Mouse (Mus musculus) adrenal gland, postnatal 4 days (tissue): ENCODE data around the gene Creb5. TPM values are rescaled to one million over a fixed set of nuclear protein-coding genes. Genes with fewer than 3 reads are reported as not detected.

Source experiments
- DNase-seq, 2 experiments: peaks; one replicate each; pipeline ENCODE4 v3.0.0; 2021 to 2022; ENCODE audit warnings: low spot score in 2 of 2, mixed read lengths in 2 of 2
- total RNA-seq, 2 experiments: library from RNA; stranded (reverse); gene quantifications; 2 replicates each; pipeline ENCODE4 v1.2.3; 2021

The Creb5 gene
- total RNA-seq, 2 experiments from 2014 or later, result 7.2 to 7.4 TPM

DNA sequence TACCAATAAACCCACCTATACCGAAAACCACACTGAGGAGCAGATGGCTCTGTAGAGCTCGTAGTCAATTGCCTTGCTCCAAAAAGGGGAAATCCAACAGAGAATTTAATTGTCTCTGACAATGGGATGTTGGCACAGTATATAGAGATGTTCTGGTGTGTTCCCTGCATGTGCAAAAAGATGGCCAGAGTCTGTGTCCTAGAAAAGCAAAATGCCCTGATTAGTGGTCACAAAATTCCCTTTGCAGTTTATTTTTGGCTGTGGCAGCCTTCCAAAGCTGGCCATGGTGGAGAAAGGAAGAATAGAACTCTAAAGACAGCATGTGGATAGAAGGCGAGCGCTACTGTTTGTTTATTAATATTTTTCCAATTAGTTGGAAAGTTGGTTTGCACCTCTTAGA is 250.5 kb downstream of the Creb5 start:
- DNase-seq, result no peak

DNA sequence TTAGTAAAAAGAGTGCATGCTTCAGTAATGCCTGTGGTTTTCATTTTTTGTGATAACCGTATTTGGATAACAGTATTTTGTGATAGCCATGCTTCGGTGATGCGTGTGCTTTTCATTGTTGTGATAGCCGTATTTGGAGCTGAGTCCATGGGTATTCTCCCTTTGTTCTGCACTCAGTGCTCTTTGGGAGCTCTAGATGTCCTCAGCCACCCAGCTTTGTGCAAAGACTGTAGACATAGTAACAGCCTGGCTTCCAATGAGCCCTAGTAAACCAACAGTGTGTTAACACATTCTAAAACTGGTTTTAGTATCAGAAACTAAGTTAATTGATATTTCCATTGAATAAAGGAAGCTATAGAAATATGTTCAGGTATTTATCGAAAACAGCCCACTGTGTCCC is 254.7 kb downstream of the Creb5 start:
- DNase-seq, result no peak

DNA sequence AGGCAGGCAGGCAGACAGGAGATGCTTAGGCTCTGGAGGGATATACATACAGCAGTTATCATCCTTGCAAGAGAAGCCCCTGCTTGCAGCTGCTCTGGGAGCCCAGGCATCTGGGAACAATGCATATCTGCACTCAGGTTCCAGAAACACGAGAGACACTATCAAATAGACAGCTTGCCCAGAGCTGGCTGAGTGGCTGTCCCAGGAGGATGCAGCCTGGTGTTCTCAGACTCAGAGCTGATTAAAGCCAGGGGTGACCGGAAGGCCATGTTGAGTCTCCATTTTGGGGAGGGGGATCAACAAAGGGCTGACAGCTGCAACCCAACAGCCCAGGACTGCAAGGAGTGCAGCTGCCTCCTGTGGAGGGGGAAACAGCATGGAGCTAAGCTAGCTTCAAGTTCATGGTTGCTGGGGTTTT is 258.4 kb downstream of the Creb5 start:
- no peak for DNase-seq

DNA sequence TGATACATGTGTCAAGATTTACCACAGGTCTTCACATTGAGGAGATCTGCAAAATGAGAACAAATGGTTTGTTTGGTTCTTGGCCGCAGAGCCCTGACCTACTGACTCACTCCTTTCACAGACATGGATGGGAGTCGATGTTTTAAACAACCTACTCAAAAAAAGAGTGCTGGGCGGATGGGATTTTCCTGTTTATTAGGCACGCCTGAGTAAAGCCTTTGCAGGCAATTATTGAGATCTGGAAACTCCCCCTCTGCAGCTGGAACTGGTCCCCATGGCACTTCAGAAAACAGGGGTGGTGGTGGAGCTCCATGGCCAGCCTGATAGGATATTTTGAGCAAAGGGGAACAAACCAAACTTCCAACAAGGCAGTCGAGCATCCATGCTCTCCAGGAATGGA is 258.9 kb downstream of the Creb5 start:
- DNase-seq, result no peak

DNA sequence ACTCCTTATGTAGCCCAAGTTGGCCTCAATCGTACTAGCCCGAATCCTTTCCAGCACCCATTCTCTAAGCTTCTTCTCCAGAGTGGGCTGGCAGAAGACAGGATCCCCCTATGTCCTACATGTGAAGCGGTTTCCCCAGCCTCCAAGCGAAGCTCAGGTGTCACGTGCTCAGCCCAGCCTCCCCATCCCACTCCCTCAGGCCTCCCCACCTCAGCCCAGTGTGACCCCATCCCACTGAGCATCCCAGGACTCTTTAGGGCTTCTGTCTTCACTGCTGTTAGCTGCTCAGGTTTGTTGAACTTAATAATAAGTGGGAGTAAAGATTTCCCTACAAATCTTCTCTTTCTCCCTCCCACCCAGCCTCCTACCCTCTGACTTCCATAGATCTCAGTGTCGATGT is 261.2 kb downstream of the Creb5 start:
- no peak for DNase-seq

DNA sequence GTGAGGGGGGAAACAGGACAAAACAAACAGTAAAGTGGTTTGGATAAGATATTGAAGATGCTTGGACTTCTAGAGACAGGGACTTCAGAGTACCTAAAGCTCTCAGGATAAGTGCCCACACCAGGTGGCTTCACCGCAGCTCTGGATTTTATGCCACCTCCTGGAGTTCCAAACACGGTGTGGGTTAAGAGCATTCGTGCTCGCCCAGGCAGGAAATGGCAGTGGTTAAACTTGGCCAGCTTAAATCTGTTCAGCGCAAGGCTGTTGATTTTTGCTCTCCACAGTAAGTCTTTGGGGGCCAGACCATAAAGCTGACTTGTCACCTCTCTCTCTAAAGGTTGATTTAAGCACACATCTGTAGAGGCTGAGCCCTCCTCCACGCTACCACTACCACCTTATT is 262.3 kb downstream of the Creb5 start:
- DNase-seq, result no peak

DNA sequence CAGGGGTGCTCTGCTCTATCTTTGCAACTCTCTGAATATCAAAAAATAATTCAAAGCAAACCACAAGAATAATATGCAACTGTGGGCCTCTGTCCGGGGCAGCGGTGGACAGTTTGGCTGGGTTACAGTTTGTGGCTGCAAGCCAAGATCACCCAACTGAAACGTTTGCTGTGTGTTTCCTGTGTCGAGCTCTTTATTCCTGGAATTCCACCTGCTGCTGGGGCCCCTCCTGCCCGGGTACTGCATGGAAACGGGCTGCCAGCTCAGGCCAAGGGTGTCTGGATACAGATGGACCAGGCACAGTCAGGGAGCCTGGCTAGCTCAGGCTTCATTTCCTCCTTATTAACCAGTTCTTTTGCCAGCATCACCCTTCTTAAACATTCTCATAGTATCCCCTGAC is 269.0 kb downstream of the Creb5 start:
- DNase-seq, result no peak

DNA sequence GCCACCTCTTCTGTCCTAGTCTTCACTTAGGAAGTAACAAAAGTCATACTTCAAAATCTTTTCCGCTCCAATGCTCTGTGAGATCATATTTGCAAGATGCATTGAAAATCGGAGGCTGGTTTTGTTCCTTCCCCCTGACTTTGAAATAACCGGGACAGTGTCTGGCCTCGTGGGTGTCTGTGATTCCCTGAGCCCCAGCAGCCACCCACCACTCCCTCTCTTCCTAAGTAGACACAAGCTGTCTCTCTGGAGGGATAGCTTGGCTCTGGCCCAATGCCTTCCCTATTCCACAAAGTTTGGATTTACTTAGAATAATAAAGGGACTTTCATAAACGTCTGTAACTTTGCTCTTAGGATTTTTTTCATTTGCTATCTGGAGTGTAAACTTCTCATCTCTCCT is 273.9 kb downstream of the Creb5 start:
- DNase-seq, result no peak

DNA sequence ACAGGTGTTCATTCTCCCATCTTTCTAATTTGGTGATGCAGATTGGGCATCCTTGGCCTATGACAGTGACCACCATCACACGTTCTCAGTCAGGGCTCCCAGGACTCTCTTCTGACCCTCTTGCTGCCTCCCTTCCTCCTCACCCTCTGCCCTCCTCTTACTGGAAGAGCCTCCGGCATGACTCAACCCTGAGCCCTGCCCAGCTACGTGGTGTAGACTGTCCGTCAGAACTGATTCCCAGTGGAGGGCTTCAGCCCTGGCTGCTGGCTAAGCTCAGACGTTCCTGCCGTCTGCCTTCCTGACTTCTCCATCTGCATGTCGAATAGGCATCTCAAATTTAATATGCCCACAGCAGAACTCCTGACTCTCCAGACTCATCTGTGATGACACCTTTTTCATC is 275.5 kb downstream of the Creb5 start:
- no peak for DNase-seq

DNA sequence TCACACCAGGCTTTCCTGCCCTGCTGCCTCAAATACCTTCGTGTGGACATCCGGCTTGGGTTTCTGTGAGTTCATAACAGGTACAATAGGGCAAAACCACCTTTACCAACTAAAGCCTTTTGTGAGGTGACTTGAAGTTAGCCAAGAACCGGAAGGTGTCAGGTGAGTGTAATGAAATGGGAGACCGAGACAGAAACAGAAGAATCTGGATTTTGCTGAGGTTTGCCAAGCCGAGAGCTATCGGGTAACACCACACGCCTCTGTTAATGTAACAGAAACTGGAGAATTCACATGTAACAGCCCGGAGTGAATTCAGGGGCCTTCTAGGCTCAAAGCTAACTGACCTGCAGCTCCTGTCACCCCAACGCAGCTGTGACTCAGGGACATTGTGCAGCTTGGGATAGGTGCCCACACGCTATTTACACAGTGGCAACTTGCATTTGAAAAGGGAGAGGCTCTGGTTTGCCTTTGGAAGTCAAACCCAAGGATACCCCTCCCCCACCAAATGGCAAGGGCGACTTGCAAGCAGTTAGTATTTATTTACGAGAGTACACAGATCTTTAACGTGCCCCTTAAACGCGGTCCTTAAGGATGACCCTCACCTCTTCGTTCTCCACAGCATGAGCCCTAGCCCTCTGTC is 276.6 kb downstream of the Creb5 start:
- DNase-seq, result no peak

DNA sequence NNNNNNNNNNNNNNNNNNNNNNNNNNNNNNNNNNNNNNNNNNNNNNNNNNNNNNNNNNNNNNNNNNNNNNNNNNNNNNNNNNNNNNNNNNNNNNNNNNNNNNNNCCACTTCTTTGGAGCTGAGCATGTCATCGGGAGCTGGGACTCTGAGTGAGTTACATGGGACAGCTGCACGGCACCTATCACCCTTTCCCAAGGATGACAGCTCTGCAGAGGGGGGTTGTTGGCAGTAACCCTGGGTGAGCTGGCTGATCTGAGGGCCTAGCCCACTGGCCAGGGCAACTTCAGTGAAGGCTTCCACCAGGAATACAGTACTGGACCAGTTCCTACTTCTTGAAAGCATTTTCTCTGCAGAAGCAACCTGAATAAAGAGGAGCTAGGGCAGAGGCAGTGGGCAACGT is 282.4 kb downstream of the Creb5 start:
- DNase-seq, result no peak

DNA sequence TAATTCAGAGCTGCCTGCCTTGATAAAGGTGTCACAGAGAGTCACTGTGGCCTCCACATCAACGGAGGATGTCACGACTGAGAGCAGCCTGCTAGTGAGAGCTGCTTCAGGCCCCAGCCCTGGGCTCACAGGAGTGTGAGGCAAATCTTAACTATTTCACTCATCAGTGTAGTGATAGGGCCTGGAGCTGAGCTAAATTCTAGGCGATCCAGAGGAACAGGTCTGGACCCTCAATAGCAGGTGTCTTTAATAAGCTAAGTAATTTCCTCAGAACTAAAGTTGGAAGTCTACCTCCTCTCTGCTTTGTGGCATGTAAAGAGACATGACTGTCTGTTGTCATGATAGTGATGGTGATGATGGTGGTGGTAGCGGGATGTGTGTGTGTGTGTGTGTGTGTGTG is 283.8 kb downstream of the Creb5 start:
- no peak for DNase-seq

DNA sequence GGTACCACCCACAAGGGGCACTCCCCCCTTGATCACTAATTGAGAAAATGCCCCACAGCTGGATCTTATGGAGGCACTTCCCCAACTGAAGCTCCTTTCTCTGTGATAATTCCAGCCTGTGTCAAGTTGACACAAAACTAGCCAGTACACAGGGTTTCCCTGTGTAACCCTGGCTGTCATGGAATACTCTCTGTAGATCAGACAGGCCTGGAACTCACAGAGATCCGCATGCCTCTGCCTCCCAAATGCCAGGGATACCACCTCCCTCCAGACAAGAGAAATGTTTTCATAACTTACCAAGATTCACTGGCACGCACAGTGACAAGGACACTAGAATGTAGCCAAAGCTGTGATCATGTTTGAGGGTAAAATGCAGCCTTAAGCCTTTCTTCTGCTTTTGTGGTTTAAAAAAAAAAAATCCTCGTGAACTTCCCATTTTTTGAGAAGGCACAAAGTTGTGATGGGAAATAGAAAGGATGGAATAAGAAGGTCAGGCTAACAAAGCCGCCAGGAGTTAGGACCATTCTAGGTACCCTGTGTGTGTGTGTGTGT is 284.6 kb downstream of the Creb5 start:
- DNase-seq, result no peak

DNA sequence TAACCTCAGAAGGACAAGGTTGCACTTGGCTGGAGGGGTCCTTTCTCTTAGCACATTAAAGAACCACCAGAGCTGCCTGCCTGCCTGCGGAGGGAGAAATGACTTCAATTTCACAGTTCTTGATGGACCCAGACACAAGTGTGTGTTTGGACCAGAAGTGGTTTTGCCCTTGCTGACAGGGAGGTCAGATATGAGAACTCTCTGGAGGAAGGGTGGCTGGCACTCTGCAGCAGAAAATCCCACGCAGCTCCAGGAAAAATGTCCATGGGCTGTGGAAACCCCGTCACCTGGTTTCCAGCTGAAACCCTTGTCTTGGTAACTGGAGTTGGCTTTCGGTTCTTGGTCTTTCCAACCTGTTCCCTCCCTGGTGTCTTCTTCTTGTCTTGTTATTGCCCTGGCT is 285.4 kb downstream of the Creb5 start:
- DNase-seq, result no peak

DNA sequence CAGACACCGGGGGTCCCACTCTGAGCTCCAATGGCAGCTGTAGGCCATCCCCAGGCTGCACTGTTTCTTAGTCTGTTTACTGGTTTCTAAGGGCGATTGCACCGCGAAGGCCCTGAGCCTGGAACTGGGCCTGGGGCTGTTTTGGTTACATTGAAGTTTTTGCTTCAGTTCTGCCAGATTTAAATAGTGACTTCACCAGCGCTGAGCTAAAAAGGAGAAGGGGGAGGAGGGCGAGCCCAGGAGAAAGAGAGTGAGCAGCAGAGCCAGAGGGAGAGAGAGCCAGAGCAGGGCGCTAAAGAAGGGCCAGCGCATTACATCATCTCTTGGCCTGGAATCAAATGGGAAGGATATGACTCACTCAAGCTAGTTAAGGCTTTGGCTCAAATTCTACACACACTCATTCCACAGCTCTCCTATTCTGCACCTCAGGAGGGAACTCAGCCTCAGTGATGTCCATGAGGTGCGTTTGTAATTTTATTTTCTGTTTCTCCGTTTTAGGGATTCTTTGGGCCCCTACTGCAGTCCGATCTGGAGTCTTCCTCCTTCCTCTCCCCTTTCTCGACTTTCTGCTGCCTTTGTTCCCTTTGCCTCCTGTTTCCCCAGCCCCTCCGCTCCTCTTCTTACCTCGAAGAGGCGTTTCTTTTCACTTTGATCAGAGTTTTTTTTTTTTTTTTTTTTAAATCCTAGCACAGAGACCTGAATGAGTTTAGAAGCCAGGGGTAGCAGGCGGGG is 286.1 kb downstream of the Creb5 start:
- peak; percentile 23 to 61 for DNase-seq

DNA sequence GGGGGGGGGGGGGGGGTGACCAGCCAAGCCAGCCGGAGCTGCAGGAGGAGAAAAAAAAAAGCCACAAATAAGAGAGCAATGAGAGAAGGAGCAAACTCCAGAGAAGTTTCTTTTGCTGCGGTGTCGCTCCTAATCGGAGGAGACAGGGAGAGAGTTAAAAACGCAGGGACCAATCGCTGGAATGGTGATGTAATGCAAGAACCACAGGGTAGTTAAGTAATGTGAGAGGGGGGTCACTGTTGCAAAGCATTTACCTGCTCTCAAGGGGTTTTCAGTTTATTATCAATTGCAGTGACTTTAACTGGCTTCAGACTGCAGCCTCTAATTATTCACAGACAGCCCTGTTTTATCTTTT is 286.6 kb downstream of the Creb5 start:
- DNase-seq, result no peak

DNA sequence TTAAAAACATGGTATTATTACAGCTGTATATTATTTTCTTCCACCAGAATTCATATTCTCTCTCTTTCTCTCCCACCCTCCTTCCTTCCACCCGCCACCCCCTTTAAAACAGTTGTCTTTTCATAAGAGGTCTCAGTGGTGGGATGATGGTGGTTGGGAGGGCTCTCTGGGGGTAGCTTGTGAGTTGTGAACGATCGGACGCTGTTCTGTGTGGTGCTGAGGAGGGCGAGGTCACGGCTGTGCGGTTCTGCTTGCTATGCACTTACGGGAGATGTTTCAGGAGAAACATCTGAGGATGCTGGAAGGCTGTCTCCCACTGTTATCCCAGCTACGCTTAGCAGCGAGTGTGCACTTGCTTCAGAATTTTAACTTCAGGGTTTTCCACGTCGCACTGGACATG is 287.0 kb downstream of the Creb5 start:
- no peak for DNase-seq

DNA sequence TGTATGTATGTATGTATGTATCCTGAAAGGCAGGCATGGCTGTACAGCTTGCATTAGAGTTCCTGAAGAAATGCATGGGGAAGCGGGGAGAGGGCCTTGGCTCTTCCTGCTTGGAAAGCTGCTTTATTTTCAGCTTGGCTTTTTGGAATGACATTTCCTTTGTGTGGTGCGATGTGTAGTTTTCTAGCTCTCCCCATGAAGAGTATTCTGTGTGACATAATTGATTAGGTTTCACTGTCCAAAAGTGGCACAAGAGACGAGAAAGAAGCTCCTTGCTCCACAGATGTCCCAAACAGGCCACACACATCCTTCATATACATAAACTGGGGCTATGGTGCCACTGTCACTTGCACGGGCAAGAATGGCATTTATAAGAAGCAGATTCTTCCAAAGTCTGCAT is 288.1 kb downstream of the Creb5 start:
- no peak for DNase-seq

DNA sequence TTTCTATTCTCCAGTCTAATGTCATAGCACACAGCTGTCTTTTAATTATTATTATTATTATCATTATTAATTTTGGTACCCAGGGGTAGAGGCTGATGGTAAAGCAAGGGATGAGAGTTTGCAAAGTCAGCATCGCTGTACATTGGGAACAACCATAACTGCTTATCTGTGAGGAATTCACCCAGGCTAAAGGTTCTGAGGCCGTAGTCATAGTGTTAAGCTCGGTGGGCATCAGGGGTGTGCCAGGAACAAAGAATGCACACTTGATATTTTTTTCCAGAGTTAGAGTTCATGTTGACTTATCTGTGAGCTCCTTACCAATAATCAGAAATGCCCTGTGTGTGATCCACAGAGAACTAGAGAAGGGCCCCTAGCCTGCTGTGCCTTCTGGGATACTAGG is 288.8 kb downstream of the Creb5 start:
- no peak for DNase-seq

DNA sequence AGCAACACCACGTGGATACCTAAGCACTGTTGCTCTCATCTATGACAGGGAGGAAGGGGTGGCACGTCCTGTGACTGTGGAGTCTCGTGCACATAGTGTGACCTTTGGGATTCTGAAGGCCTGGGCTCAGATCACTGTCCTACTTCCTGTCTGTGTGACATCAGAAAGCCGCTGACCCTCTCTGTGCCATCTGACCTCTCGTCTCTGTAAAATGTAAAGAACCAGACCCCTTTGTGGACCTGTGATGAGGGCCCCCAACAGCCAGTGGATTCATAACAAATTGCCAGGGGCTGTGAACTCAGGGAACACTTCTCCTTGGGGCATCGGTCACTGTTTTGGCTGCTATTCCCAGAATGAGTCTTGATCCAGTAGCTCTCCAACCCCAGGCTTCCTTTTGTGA is 289.8 kb downstream of the Creb5 start:
- no peak for DNase-seq

DNA sequence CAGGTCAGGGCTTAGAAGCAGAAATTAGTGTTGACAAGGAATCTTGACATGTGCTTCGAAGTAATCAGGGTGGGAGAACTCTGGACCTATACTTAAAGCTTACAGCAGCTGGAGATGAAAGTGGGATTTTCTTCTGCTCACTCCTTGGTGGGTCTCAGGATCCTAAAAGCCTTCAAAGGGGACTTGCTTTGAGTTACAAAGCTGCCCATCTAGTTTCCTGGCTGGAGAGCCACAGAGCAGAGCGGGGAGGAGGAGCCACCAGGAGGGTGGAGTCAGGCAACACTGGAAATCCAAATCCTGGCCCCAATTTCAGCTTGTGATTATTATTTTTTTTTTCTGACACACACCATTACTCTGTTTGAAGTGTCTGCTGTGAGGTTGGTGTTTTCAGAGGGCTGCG is 290.7 kb downstream of the Creb5 start:
- DNase-seq, result no peak

DNA sequence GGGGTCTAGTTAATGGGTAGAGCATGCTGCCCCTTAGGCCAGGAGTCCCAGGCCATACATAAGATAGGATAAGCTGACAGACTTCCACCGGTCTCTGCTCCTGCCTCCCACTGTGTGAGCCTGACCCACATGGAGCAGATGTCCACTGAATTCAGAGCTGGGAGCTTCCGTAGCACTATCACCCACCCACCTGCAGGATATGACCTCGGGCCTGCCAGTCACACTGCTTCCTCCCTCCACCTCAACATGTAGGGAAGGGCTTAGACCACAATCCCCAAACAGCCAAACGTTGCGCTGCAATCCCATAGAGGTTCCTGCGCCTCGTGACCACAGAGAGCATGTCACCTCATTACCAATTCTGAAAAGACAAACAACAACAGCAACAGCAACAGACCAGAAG is 293.3 kb downstream of the Creb5 start:
- DNase-seq, result no peak

DNA sequence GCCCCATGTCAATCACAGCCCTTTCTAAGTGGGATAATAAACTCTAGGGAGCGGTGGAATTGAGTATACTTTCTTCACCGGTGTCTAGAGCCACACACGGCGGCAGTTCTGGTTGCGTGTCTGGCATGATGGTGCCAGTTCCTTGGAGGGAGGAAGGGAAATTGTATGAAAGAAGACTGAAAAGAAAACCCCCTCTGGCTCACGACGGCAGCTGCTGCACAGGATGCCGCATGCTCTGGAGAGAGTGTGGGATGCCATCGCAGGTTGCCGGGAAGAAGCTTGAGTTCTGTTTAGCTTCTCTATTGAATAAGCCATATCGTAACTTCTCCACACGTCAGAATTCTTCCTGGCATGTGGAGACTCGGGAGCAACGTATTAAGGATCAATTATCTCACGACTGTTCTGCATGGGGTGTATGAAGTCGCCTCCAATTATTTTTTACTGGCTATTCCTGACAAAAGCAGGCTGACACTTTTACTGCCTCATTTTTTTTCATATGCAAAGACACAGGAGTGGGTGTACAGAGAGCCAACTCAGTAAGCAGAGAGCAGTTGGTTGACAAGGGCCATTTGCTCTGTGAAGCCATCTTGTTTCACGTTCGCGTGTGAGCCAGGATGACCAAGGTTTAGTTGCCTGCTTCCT is 296.3 kb downstream of the Creb5 start:
- DNase-seq, result no peak
